Mouse (Mus musculus): ENCODE data around the gene Gm1140. TPM values are rescaled to one million over a fixed set of nuclear protein-coding genes. Genes with fewer than 3 reads are reported as not detected.
"Not testable (repeated sequence)": the region's sequence is repeated elsewhere in the genome, so short reads cannot be mapped to it uniquely, and the experiment has no call there.

The Gm1140 gene
- not detected in 2 replicates for polyA plus RNA-seq (2012; ENCODE audit: insufficient read depth, insufficient read length, low replicate concordance, missing spikeins)

DNA sequence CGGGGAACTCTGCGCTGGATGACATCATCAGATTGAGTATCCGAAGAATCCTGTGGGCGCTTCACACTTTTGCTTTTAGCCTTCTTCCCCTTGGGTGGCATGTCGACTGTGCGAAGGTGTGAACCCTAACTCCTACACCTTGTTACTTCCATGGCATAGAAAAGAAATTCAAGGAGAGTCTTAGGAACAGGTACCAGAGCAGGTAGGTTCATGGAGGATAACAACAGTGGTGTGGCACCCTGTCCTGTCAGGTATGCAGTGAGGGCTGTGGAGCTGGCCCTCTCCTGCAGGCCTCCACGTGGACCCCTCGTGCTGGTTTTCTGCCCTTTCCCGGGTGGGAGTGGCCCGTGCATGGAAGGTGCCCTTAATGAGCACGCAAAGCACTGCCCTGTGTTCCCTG is at the start of gene Gm1140:
Gene Gm1140, minus strand, starts transcription at position 101 of the 400 bp plus-strand sequence.
- WGBS = 89% methylated on average over 5 of the region's 11 CpGs
- H3K4me1 ChIP-seq (ENCODE audit: control insufficient read depth, insufficient read depth, low read length); H3K4me3 ChIP-seq (ENCODE audit: insufficient read depth, low read depth, low read length); H3K27ac ChIP-seq (ENCODE audit: insufficient read depth, low read depth, low read length): not testable (repeated sequence)

DNA sequence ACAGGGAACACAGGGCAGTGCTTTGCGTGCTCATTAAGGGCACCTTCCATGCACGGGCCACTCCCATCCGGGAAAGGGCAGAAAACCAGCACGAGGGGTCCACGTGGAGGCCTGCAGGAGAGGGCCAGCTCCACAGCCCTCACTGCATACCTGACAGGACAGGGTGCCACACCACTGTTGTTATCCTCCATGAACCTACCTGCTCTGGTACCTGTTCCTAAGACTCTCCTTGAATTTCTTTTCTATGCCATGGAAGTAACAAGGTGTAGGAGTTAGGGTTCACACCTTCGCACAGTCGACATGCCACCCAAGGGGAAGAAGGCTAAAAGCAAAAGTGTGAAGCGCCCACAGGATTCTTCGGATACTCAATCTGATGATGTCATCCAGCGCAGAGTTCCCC is 2.0 kb upstream of the Gm1140 start, which contains the start of gene Gm14692:
Gene Gm14692, plus strand, starts transcription at position 301 of the 400 bp plus-strand sequence.
- not testable (repeated sequence) for H3K27ac ChIP-seq (ENCODE audit: insufficient read depth, low read depth, low read length); H3K4me3 ChIP-seq (ENCODE audit: insufficient read depth, low read depth, low read length); H3K4me1 ChIP-seq (ENCODE audit: control insufficient read depth, insufficient read depth, low read length)
- WGBS = 56% methylated on average over 5 of the region's 10 CpGs

Other genes with a start within 250 kb of the Gm1140 start
- not detected in 2 replicates for gene Gm14692, start 2.1 kb upstream of the Gm1140 start, polyA plus RNA-seq (2012; ENCODE audit: insufficient read depth, insufficient read length, low replicate concordance, missing spikeins)
- gene 4933436I01Rik, start 227.9 kb upstream of the Gm1140 start, polyA plus RNA-seq (2012; ENCODE audit: insufficient read depth, insufficient read length, low replicate concordance, missing spikeins) = not detected in 2 replicates